Mouse (Mus musculus) erythroblast, embryonic 14.5 days (primary cell): ENCODE measurements around the gene Hist1h2ac. TPM values are rescaled to one million over a fixed set of nuclear protein-coding genes. Genes with fewer than 3 reads are reported as not detected.
"Not testable (repeated sequence)": the region's sequence is repeated elsewhere in the genome, so short reads cannot be mapped to it uniquely, and the experiment has no call there.

Experiments
- H3K27me3 ChIP-seq: 2 replicates; pipeline ENCODE4 v1.6.1; 2012; ENCODE audit warnings: inconsistent platforms; ENCODE audit not compliant: control insufficient read depth
- H3K36me3 ChIP-seq: 2 replicates; pipeline ENCODE4 v1.6.1; 2012; ENCODE audit warnings: mild to moderate bottlenecking, inconsistent platforms; ENCODE audit not compliant: control insufficient read depth
- H3K4me1 ChIP-seq: 2 replicates; pipeline ENCODE4 v1.6.1; 2012; ENCODE audit warnings: inconsistent platforms; ENCODE audit not compliant: control insufficient read depth
- H3K4me3 ChIP-seq: replicated peaks from 2 replicates; pipeline ENCODE3; 2012; ENCODE audit warnings: moderate library complexity, mild to moderate bottlenecking, inconsistent platforms
- H3K9me3 ChIP-seq: 2 replicates; pipeline ENCODE4 v1.6.1; 2012; ENCODE audit warnings: low read length, inconsistent platforms, mixed read lengths; ENCODE audit not compliant: control insufficient read depth
- GATA1 ChIP-seq: IDR thresholded peaks from 2 replicates; pipeline ENCODE4 v1.6.1; 2012; ENCODE audit warnings: low read length, inconsistent platforms, mixed read lengths
- TAL1 ChIP-seq: IDR thresholded peaks from 3 replicates; pipeline ENCODE4 v1.6.1; 2012; ENCODE audit warnings: low read length, inconsistent platforms, mixed read lengths
- polyA plus RNA-seq: library from polyadenylated mRNA; stranded (reverse); fragments of >175 nt; gene quantifications from 2 replicates; pipeline ENCODE4 v1.2.3, GENCODE M21; 2012

Hist1h2ac gene
- polyA plus RNA-seq, 1 experiment: 2.1 TPM

DNA sequence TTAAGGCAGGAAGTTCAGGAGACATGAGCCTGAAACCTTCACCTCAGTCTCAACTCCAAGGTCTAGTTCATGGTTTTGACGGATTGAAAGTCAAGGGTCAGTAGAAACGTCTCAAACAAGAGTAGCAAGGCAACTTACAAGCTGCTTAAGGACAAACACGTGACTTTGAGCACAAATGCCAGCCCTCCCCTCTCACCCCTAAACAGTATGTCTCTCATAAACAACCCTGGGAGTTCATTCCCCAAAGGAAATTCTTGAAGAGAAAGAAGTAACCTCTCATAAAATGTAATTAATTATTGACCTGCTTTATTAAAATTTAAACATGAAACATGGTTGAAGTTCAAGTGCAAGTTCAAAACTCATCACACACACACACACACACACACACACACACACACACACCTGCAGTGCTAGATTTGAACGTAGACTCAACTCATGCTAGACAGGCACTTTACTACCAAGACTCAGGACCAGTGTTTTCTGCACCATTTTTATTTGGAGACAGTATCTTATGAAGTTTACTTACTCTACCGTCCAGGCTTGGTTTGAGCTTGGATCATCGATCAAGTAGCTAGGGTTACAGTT is 10.2 kb upstream of the Hist1h2ac start:
- Histone ChIP-seq H3K4me1 (peaks cover 53% of the 10 kb centered on the region), H3K4me3 (no peak overlapping the region)
- no peak for TF ChIP-seq GATA1
- TF ChIP-seq TAL1: no peak

GRCm38 (mm10) chr13:23689459-23689858 is 5.7 kb upstream of the Hist1h2ac start:
- peaks cover 50% of the 10 kb centered on the region for H3K4me1 ChIP-seq
- peak overlapping the region; percentile 14 for H3K4me3 ChIP-seq
- H3K9me3 ChIP-seq: no peaks in the 10 kb centered on the region
- TF ChIP-seq TAL1: no peak
- no peak for TF ChIP-seq GATA1
- H3K27me3 ChIP-seq: no peaks in the 10 kb centered on the region
- H3K36me3 ChIP-seq: peaks cover 27% of the 10 kb centered on the region

More for the DNA sequence above, 10.2 kb upstream of the Hist1h2ac start:
- Histone ChIP-seq H3K27me3 (no peaks in the 10 kb centered on the region), H3K9me3 (no peaks in the 10 kb centered on the region), H3K36me3 (peaks cover 21% of the 10 kb centered on the region)

- H3K4me1 ChIP-seq: peaks cover 51% of the 10 kb centered on the region
These were observed 5.2 kb upstream of the Hist1h2ac start for GRCm38 (mm10) chr13:23688956-23689355.

DNA sequence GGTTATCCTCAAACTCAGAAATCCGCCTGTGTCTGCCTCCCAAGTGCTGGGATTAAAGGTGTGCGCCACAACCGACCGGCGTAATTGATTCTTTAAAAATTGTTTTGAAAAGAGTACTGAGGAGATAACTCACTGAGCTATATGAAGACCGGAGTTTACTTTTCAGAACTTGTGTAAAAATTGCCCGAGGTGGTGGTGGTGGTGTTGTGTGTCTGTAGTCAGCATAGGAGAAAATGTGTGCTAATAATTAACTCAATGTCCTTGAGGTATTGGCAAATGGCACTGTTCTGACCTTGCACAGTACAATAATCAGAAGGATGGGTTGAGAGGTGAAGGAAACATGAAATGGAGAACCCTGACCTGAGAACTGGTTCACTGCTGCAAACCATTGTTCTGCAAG is 4.2 kb upstream of the Hist1h2ac start:
- Histone ChIP-seq H3K9me3 (no peaks in the 10 kb centered on the region), H3K4me1 (peaks cover 51% of the 10 kb centered on the region), H3K27me3 (no peaks in the 10 kb centered on the region), H3K4me3 (peak overlapping the region; percentile 19), H3K36me3 (peaks cover 24% of the 10 kb centered on the region)
- TF ChIP-seq GATA1: no peak

More at GRCm38 (mm10) chr13:23688956-23689355, 5.2 kb upstream of the Hist1h2ac start:
- no peak overlapping the region for H3K4me3 ChIP-seq
- H3K36me3 ChIP-seq: peaks cover 27% of the 10 kb centered on the region
- no peaks in the 10 kb centered on the region for H3K9me3 ChIP-seq
- no peaks in the 10 kb centered on the region for H3K27me3 ChIP-seq
- TF ChIP-seq TAL1 (no peak), GATA1 (no peak)

- H3K4me1 ChIP-seq: peaks cover 58% of the 10 kb centered on the region
- H3K27me3 ChIP-seq: no peaks in the 10 kb centered on the region
- peak overlapping the region; percentile 17 for H3K4me3 ChIP-seq
- no peaks in the 10 kb centered on the region for H3K9me3 ChIP-seq
- TF ChIP-seq TAL1 (no peak), GATA1 (no peak)
- H3K36me3 ChIP-seq: peaks cover 24% of the 10 kb centered on the region
These were observed 3.4 kb upstream of the Hist1h2ac start for GRCm38 (mm10) chr13:23687181-23687580.

DNA sequence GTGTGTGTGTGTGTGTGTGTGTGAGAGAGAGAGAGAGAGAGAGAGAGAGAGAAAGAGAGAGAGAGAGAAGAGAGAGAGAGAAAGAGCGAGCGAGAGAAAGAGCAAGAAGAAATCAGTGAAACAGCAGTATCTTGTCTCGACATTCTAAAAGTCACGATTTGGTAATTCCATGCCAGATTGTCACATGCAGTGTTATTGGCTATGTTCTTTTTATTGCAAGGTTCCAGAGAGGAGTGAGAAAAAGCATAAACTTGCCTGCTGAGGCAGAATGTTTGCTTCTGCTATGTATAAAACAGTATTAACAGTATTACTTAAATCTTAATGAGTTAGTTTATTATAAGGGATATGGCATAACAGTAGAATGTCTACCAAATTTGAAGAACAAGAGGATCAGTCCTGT is 2.2 kb upstream of the Hist1h2ac start:
- Histone ChIP-seq H3K36me3 (peaks cover 16% of the 10 kb centered on the region), H3K27me3 (no peaks in the 10 kb centered on the region), H3K4me1 (peaks cover 67% of the 10 kb centered on the region), H3K4me3 (peak overlapping the region; percentile 79), H3K9me3 (no peaks in the 10 kb centered on the region)
- no peak for TF ChIP-seq TAL1
- TF ChIP-seq GATA1: no peak

DNA sequence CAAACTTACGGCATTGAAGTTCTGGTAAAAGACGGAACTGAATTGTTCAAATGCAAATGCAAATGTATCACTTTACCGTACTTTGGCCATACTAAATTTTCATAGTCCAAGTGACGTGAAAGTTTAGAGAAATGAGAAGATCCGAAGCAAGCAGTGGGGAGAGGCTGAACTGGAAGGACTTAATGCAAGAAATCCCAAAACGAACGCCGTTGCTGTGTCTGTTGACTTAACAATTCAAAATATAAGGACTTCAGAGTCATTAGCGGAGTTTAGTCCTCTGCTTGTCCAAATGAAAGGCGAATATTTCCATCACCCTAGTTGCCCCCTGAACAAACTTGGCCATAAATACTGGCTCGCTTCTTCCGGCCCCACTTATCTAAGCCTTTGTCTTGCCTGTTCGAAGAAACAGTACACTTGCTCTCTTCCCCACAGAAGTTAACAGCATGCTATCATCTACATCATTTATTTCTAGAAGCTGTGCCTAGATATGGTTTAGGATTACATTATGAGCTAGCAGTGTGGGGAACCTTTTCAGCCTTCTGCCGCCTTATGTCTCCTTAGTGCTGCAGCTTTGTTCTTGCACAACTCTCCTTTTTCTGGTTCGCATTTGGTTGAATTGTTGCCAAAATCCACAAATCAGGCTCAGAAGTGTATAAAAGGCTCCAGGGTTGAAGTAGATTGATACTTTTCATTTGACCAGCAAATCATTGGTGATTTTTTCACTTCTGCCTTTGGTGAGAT is 1.5 kb upstream of the Hist1h2ac start:
- peaks cover 10% of the 10 kb centered on the region for H3K36me3 ChIP-seq
- TF ChIP-seq TAL1 (no peak), GATA1 (no peak)
- H3K27me3 ChIP-seq: no peaks in the 10 kb centered on the region
- peaks cover 68% of the 10 kb centered on the region for H3K4me1 ChIP-seq
- peak overlapping the region; percentile 79 for H3K4me3 ChIP-seq
- H3K9me3 ChIP-seq: no peaks in the 10 kb centered on the region

DNA sequence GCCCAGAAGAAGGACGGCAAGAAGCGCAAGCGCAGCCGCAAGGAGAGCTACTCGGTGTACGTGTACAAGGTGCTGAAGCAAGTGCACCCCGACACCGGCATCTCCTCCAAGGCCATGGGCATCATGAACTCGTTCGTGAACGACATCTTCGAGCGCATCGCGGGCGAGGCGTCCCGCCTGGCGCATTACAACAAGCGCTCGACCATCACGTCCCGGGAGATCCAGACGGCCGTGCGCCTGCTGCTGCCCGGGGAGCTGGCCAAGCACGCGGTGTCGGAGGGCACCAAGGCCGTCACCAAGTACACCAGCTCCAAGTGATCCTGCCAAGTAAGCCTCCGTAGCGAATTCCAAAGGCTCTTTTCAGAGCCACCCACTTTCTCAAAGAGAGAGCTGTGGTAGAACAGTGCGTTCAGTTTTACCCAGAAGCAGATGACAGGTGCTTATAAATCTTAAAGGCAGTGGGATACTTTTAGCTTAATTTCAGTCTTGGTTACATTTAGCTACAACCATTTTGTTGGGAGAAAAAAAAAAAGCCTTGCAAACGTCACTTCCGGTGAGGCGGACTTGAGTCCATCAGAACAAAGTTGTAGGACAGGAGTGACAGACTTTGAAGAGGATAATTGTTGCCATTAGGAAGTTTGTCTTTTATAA is 672 bp upstream of the Hist1h2ac start:
- H3K36me3 ChIP-seq, H3K9me3 ChIP-seq, H3K27me3 ChIP-seq: not testable (repeated sequence)
- Histone ChIP-seq H3K4me1 (peaks cover 71% of the 10 kb centered on the region), H3K4me3 (peak overlapping the region; percentile 79)

DNA sequence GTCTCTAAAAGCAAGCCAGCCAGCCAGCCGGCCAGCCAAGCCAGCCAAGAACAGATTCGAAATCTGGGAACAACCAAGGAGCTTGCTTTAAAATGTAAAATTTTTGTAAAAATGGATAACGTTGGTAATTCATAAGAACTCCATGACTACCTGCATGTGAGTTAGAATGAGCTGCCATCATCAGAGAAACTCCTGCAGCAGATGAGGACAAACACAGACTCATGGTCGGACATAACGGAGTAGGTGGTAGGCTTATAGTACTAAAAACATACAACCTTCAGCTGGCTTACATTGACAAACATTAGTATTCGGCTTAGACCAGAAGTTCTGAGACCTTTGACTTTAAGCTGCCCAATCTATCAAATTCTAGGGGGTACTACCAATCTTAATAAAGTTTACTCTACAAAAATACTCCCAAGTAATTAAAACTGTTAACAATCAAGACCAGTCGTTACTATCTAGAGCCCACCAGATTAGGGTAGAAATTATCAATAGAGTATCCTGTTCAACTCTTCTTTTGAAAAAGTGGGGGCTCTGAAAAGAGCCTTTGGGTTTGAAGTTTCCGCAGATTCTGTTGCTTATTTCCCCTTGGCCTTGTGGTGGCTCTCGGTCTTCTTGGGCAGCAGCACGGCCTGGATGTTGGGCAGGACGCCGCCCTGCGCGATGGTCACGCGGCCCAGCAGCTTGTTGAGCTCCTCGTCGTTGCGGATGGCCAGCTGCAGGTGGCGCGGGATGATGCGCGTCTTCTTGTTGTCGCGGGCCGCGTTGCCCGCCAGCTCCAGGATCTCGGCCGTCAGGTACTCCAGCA is 597 bp downstream of the Hist1h2ac start:
- H3K27me3 ChIP-seq, H3K9me3 ChIP-seq, H3K36me3 ChIP-seq: not testable (repeated sequence)
- peak overlapping the region; percentile 69 for H3K4me3 ChIP-seq
- H3K4me1 ChIP-seq: peaks cover 62% of the 10 kb centered on the region
